In the genomic region with DNA sequence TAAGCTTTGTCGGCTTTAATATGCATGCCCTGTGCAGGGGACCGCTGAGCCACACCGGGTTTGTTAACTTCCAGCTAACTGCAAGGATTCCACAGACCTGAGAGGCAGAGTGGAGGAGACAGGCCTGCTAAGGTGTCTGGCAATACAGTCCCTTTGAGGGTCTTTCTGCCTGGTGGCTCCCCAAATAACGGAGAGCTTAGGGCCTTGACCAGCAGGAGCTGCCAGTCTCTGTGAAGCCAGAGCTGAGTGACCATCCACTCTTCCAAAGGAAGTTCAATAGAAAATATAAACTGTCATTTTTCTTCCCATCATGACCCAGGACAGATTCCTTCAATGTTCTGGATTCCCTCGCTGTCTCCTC, we compare ENCODE assay signal across 8 mouse cellular contexts. TPM values are rescaled to one million over a fixed set of nuclear protein-coding genes. Genes with fewer than 3 reads are reported as not detected.
DNase-seq lines count a peak whose midpoint lies in the region; ATAC-seq lines count a peak whose summit lies in the region.

No protein-coding gene starts in this region.

- no peak overlapping the region for H3K4me3 ChIP-seq in kidney, embryonic 14.5 days (ENCODE audit: low read length)
- H3K4me3 ChIP-seq in embryonic facial prominence, embryonic 12.5 days = peak overlapping the region; percentile 98
- H3K4me3 ChIP-seq in hindbrain, embryonic 14.5 days (replicated peaks; ENCODE audit: low read length) = 0 out of 2 replicates have a peak overlapping the region, but pooled peaks have one; percentile 96
- no peak overlapping the region for H3K4me3 ChIP-seq in liver, embryonic 16.5 days (ENCODE audit: low read depth, low read length)

- no peaks in the 10 kb centered on the region for H3K36me3 ChIP-seq in kidney, embryonic 14.5 days (ENCODE audit: control insufficient read depth, insufficient read depth, low read length)
- H3K36me3 ChIP-seq in embryonic facial prominence, embryonic 12.5 days = no peaks in the 10 kb centered on the region
- H3K36me3 ChIP-seq in hindbrain, embryonic 14.5 days (replicated peaks; ENCODE audit: control insufficient read depth, insufficient read depth) = no peaks in the 10 kb centered on the region
- no peaks in the 10 kb centered on the region for H3K36me3 ChIP-seq in liver, embryonic 16.5 days (ENCODE audit: control insufficient read depth, insufficient read depth)

- ATAC-seq in kidney, embryonic 14.5 days (ENCODE audit: low FRiP score, low TSS enrichment) = no peak
- no peak for ATAC-seq in embryonic facial prominence, embryonic 12.5 days (ENCODE audit: insufficient number of reproducible peaks, insufficient read depth, low FRiP score, low TSS enrichment)
- no peak for ATAC-seq in hindbrain, embryonic 14.5 days (ENCODE audit: low FRiP score)
- no peak for ATAC-seq in liver, embryonic 16.5 days (ENCODE audit: low read depth)

- peaks cover 21% of the 10 kb centered on the region for H3K27me3 ChIP-seq in kidney, embryonic 14.5 days (ENCODE audit: control insufficient read depth, insufficient read depth, low read length)
- peaks cover 13% of the 10 kb centered on the region for H3K27me3 ChIP-seq in embryonic facial prominence, embryonic 12.5 days
- H3K27me3 ChIP-seq in hindbrain, embryonic 14.5 days (ENCODE audit: control insufficient read depth, insufficient read depth, low read length) = peaks cover 39% of the 10 kb centered on the region
- H3K27me3 ChIP-seq in liver, embryonic 16.5 days (ENCODE audit: control insufficient read depth, insufficient read depth, low read depth, low read length) = peaks cover 56% of the 10 kb centered on the region

- no peak for DNase-seq in kidney, postnatal 10 days
- DNase-seq in hindbrain, embryonic 14.5 days (ENCODE audit: low spot score) = no peak
- DNase-seq in ovary, adult 18-20 months (ENCODE audit: low spot score) = no peak
- no peak for DNase-seq in B cell, adult 2 months
- DNase-seq in adrenal gland, postnatal 10 days = no peak

- H3K27ac ChIP-seq in kidney, embryonic 14.5 days (ENCODE audit: low read depth, low read length) = no peak overlapping the region; the same call in 1 of the 2 replicates
- peak overlapping the region; percentile 89 for H3K27ac ChIP-seq in embryonic facial prominence, embryonic 12.5 days
- H3K27ac ChIP-seq in hindbrain, embryonic 14.5 days = no peak overlapping the region
- H3K27ac ChIP-seq in liver, embryonic 16.5 days (ENCODE audit: low read length) = no peak overlapping the region

- peak overlapping the region; percentile 86; the same call in 1 of the 2 replicates for H3K4me2 ChIP-seq in kidney, embryonic 14.5 days (replicated peaks; ENCODE audit: low read depth, low read length)
- peak overlapping the region; percentile 95 for H3K4me2 ChIP-seq in embryonic facial prominence, embryonic 12.5 days (replicated peaks)
- peak overlapping the region; percentile 85 for H3K4me2 ChIP-seq in hindbrain, embryonic 14.5 days (replicated peaks)
- peak overlapping the region; percentile 97 for H3K4me2 ChIP-seq in liver, embryonic 16.5 days (ENCODE audit: low read depth, low read length)

- 29% methylated on average over 5 of the region's 5 CpGs for WGBS in kidney, embryonic 14.5 days
- 7% methylated on average over 5 of the region's 5 CpGs for WGBS in embryonic facial prominence, embryonic 12.5 days
- WGBS in hindbrain, embryonic 14.5 days = 5% methylated on average over 5 of the region's 5 CpGs
- WGBS in liver, embryonic 16.5 days (ENCODE audit: insufficient replicate concordance) = 32% methylated on average over 5 of the region's 5 CpGs

- no peaks in the 10 kb centered on the region for H3K9me3 ChIP-seq in kidney, embryonic 14.5 days (ENCODE audit: control insufficient read depth, low read length)
- no peaks in the 10 kb centered on the region for H3K9me3 ChIP-seq in embryonic facial prominence, embryonic 12.5 days
- no peaks in the 10 kb centered on the region for H3K9me3 ChIP-seq in hindbrain, embryonic 14.5 days (ENCODE audit: control insufficient read depth, low read length)
- no peaks in the 10 kb centered on the region for H3K9me3 ChIP-seq in liver, embryonic 16.5 days (replicated peaks; ENCODE audit: control insufficient read depth, low read length)

- peak overlapping the region; percentile 31; the same call in 1 of the 2 replicates for H3K9ac ChIP-seq in kidney, embryonic 14.5 days (ENCODE audit: low read depth, low read length)
- H3K9ac ChIP-seq in embryonic facial prominence, embryonic 12.5 days = 0 out of 2 replicates have a peak overlapping the region, but pooled peaks have one; percentile 1
- no peak overlapping the region for H3K9ac ChIP-seq in hindbrain, embryonic 14.5 days
- H3K9ac ChIP-seq in liver, embryonic 16.5 days (ENCODE audit: low read depth, low read length) = no peak overlapping the region

- H3K4me1 ChIP-seq in kidney, embryonic 14.5 days (ENCODE audit: control insufficient read depth, insufficient read depth, low read length) = peaks cover 20% of the 10 kb centered on the region
- peaks cover 21% of the 10 kb centered on the region for H3K4me1 ChIP-seq in embryonic facial prominence, embryonic 12.5 days
- peaks cover 49% of the 10 kb centered on the region; the same call in 1 of the 2 replicates for H3K4me1 ChIP-seq in hindbrain, embryonic 14.5 days (replicated peaks; ENCODE audit: control insufficient read depth, insufficient read depth, low read length)
- peaks cover 18% of the 10 kb centered on the region for H3K4me1 ChIP-seq in liver, embryonic 16.5 days (ENCODE audit: control insufficient read depth, low read depth, low read length)

RNA-seq across cellular contexts. Expression of a gene that starts 4.0 kb away (rescaled TPM):
- 17.9 and 28.2 TPM in 2 replicates for polyA plus RNA-seq in kidney, embryonic 14.5 days (2014; fragmentation: Nextera tagmentation; extraction: Ambion mirVana)
- 24.9 and 29.2 TPM in 2 replicates for polyA plus RNA-seq in embryonic facial prominence, embryonic 12.5 days (2016; fragmentation: Nextera tagmentation; extraction: Ambion mirVana)
- 22.7 and 24.2 TPM in 2 replicates for polyA plus RNA-seq in hindbrain, embryonic 14.5 days (2014; fragmentation: Nextera tagmentation; extraction: Ambion mirVana)
- polyA plus RNA-seq in liver, embryonic 16.5 days (2015; fragmentation: Nextera tagmentation; extraction: Ambion mirVana) = 2.9 and 3.1 TPM in 2 replicates
- total RNA-seq in adrenal gland, postnatal 10 days (2021) = 10 to 100 TPM; 38.7 to 55.2 TPM

Comparison
In these comparisons a context has a peak if more than half of its experiments do, and no peak if none do; other contexts are left out.
1. H3K4me3 ChIP-seq: peak in embryonic facial prominence, embryonic 12.5 days (single experiment) and hindbrain, embryonic 14.5 days (single experiment); none in kidney, embryonic 14.5 days (single experiment) and liver, embryonic 16.5 days (single experiment).
2. H3K9ac ChIP-seq: peak in kidney, embryonic 14.5 days (single experiment) and embryonic facial prominence, embryonic 12.5 days (single experiment); none in hindbrain, embryonic 14.5 days (single experiment) and liver, embryonic 16.5 days (single experiment).
3. Peak in every context shown above with its lines, with median percentiles within 50 percentile points of each other: H3K4me2 ChIP-seq.